Mouse (Mus musculus) kidney, postnatal 14 days (tissue): ENCODE measurements around the gene Dlat.
A peak's percentile ranks its signal among the peaks of the same experiment; 100 is the strongest.

Source experiments
- DNase-seq: peaks from one replicate; pipeline ENCODE4 v3.0.0; 2022; ENCODE audit warnings: mixed read lengths

Gene Dlat

DNA sequence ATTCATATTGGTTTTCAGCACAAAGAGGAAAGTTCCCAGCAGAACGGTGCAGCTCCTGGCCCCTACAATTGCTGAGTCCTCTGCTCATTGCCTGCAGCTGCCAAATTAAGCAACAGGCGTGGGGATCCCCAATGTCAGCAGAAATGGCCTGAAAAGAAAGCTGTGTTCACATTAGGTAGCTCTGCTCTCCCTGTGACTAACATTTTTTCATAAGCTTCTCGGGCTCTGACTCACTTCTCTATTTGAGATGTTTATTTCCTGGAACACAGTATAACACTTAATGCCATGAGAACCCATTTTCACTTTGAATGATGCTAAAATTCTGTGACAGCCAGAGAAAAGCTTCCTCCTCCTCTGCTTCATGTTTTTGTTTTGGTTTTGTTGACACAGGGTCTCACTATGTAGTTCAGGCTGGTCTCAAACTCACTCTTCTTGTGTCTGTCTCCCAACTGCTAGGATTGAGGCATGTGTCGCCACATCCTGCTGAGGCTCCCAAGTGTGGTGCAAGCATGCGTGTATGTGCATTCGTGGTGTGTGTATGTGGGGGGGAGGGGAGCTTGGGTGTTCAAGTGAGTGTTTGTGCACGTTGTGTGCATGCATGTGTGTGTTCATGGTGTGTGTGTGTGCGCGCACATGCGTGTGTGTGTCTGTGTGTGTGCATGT lies 68.6 kb downstream of the Dlat start:
- no peak for DNase-seq

- no peak for DNase-seq
Observed at GRCm38 (mm10) chr9:50586955-50587354, 72.6 kb downstream of the Dlat start.

GRCm38 (mm10) chr9:50585145-50585818 lies 74.3 kb downstream of the Dlat start:
- peak; percentile 81 for DNase-seq
